Mouse (Mus musculus): ENCODE measurements around the gene 6030445D17Rik.

The 6030445D17Rik gene

DNA sequence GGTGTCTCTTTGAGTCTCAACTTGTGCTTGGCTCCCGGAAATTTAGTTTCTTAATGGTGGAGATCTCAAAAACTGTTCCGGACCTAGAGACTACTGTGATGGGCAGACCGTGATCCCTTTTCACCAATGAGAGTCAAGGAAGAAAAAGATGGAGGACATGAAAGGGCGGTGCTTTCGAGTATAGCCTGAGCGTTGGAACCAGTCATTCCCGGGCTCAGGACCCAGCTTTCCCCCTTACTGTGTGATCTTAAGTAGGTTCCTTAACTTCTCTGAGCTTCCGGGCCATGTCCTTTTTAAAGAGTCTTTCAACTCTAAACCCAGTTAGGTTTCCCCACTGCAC is 759 bp downstream of the 6030445D17Rik start:
- TF ChIP-seq POU5F1 (IDR thresholded peaks at IDR 0.05; ENCODE audit: borderline replicate concordance, low read length) (no peak), NANOG (IDR thresholded peaks at IDR 0.05; ENCODE audit: borderline replicate concordance, low read length) (no peak), CTCF (conservative IDR thresholded peaks at IDR 0.05; ENCODE audit: low read length) (no peak)

DNA sequence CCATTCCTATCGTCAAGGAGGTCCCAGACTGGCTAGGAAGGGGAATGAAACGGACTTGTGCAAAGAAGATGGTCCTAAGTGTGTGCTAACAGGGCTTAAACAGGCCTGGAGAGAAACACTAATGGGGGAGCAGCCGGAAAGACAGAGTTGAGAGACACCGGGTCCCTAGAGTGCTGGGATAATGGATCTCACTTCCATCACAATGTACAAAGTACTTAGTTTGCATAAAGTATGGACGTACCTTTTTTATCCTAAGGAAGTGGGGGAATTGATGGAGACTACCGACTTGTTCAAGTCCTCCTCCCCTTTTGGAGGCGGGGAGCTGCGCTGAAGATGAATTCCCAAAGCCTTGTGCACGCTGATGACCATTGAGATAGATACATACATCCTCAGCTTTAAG is 1.4 kb downstream of the 6030445D17Rik start:
- Histone ChIP-seq H3K4me1 (replicated peaks; ENCODE audit: low read depth, low read length) (peaks cover 79% of the 10 kb centered on the region), H3K9me3 (ENCODE audit: low read length) (no peaks in the 10 kb centered on the region), H3K4me3 (replicated peaks; ENCODE audit: low read length) (peak overlapping the region; percentile 87), H3K36me3 (ENCODE audit: insufficient read depth, low read length) (peaks cover 8% of the 10 kb centered on the region; the same call in 1 of the 2 replicates), H3K27me3 (ENCODE audit: insufficient read depth, low read length) (no peaks in the 10 kb centered on the region)
- no peak for TF ChIP-seq NANOG (IDR thresholded peaks at IDR 0.05; ENCODE audit: borderline replicate concordance, low read length)
- peak; percentile 19; the same call in 1 of the 2 replicates for TF ChIP-seq POU5F1 (IDR thresholded peaks at IDR 0.05; ENCODE audit: borderline replicate concordance, low read length)

More for the DNA sequence above, 759 bp downstream of the 6030445D17Rik start:
- H3K9me3 ChIP-seq (ENCODE audit: low read length), result no peaks in the 10 kb centered on the region
- H3K4me3 ChIP-seq (replicated peaks; ENCODE audit: low read length), result peak overlapping the region; percentile 87
- peaks cover 79% of the 10 kb centered on the region for H3K4me1 ChIP-seq (replicated peaks; ENCODE audit: low read depth, low read length)
- peaks cover 8% of the 10 kb centered on the region; the same call in 1 of the 2 replicates for H3K36me3 ChIP-seq (ENCODE audit: insufficient read depth, low read length)
- H3K27me3 ChIP-seq (ENCODE audit: insufficient read depth, low read length), result no peaks in the 10 kb centered on the region

DNA sequence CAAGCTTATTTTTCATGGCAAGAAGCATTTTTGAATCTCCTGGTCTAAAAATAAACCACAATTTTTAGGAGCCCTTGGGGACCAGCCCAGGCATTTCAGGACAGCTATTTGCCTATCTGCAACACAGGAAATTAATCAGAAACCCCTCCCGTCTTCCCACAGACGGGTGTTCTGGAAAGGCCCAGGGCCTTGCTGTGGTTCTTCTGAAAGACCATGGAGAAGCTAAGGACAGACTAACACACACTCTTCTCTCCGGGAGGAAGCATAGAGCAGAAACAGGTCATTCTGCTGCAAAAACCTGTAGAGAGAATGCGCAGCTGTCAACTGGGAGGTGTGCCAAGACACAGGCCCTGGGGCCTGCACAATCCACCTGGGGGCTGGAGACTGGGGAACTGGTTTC is 4.2 kb downstream of the 6030445D17Rik start:
- no peak for TF ChIP-seq NANOG (IDR thresholded peaks at IDR 0.05; ENCODE audit: borderline replicate concordance, low read length)
- TF ChIP-seq CTCF (conservative IDR thresholded peaks at IDR 0.05; ENCODE audit: low read length), result no peak
- no peak for TF ChIP-seq POU5F1 (IDR thresholded peaks at IDR 0.05; ENCODE audit: borderline replicate concordance, low read length)
- Histone ChIP-seq H3K36me3 (ENCODE audit: insufficient read depth, low read length) (peaks cover 8% of the 10 kb centered on the region; the same call in 1 of the 2 replicates), H3K4me3 (replicated peaks; ENCODE audit: low read length) (no peak overlapping the region), H3K27me3 (ENCODE audit: insufficient read depth, low read length) (no peaks in the 10 kb centered on the region), H3K9me3 (ENCODE audit: low read length) (no peaks in the 10 kb centered on the region), H3K4me1 (replicated peaks; ENCODE audit: low read depth, low read length) (peaks cover 70% of the 10 kb centered on the region)

DNA sequence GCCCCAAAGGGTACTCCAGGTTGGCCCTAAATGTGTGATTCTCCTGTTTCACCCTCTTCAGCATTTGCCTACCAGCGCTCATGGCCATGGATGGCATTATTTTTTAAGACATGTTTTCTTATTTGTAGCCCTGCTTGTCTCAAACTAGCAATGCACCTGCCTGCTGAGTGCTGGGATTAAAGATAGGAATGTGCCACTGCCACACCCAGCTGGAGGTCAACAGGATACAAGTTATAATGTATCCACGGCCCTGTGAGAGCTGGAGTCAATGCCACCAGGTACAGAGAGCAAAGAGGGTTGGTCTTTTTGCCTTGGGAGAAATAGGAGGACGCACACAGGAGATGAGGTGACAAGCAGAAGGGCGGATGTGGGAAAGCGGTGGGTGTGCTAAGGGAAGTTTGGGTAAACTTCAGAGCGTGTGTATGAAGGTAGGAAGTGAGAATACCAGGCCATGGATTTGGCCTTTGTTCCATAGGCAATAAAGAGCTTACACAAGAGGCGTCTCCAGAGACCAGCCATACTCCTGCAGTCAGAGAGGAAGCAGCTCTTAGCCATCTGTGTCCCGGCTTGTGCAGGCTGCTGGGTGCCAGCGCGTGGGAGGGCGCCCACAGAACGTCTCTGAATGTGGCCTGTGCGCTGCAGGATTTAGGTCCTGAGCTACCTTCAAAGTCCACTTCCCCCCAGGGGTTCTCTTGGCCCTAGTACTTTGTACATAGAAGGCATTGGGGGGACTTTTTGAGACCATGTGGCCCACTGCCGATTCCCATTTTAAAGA is 6.7 kb downstream of the 6030445D17Rik start:
- peaks cover 71% of the 10 kb centered on the region for H3K4me1 ChIP-seq (replicated peaks; ENCODE audit: low read depth, low read length)
- peak overlapping the region; percentile 92 for H3K4me3 ChIP-seq (replicated peaks; ENCODE audit: low read length)
- H3K36me3 ChIP-seq (ENCODE audit: insufficient read depth, low read length), result peaks cover 8% of the 10 kb centered on the region; the same call in 1 of the 2 replicates
- H3K27me3 ChIP-seq (ENCODE audit: insufficient read depth, low read length), result no peaks in the 10 kb centered on the region
- H3K9me3 ChIP-seq (ENCODE audit: low read length), result no peaks in the 10 kb centered on the region
- TF ChIP-seq NANOG (IDR thresholded peaks at IDR 0.05; ENCODE audit: borderline replicate concordance, low read length), result no peak
- no peak for TF ChIP-seq POU5F1 (IDR thresholded peaks at IDR 0.05; ENCODE audit: borderline replicate concordance, low read length)
- no peak for TF ChIP-seq CTCF (conservative IDR thresholded peaks at IDR 0.05; ENCODE audit: low read length)

DNA sequence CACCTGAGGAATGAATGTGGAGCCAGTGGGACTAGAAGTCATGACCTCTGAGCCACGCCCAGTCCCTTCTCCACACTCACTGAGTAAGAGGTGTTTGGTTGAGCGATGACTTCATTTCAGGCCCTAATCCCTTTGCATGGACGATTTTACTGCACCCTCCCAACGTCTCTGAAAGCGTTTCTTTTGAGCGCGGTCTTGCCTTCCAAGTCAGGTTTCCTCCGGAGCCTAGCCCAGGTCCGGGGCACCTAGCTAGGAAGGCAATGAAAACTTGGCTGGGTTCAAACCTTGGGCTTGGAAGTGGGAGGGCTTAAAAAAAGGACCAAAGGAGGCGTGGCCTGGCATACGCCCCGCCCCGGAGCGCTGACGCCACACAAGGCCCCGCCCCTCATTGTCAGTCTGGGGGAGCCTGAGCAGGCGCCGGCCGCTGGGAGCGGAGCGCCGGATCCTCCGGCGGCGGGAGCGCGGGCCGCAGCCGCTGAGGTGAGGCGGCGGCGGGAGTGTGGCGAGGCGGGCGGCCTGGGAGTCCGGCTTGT is 7.4 kb downstream of the 6030445D17Rik start, which contains the start of gene Luzp1:
Gene Luzp1, plus strand, starts transcription at position 391 of the 533 bp plus-strand sequence.
- peak within 1 kb of the TSS; percentile 92 for H3K4me3 ChIP-seq (replicated peaks; ENCODE audit: low read length)

DNA sequence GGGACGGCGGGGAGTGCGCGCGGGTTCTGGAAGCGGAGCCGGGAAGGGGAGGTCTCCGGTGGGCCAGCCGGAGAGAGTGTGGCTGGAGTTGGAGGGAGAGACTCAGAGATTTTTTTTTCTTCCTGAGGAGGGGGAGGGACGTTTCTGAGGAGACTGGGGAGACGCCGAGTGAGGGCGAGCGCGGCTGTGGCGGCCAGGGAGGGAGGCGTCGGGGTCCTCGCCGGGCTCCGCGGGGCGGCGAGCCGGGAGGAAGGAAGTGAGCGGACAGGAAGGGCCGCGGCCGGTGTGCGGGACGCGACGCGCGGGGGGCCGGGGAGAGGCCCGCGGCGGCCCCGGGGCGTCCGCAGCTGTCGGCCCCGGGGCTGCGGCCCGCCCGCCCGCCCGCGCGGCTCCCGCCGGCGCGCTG is 7.9 kb downstream of the 6030445D17Rik start:
- H3K36me3 ChIP-seq (ENCODE audit: insufficient read depth, low read length), result peaks cover 8% of the 10 kb centered on the region; the same call in 1 of the 2 replicates
- no peaks in the 10 kb centered on the region for H3K9me3 ChIP-seq (ENCODE audit: low read length)
- H3K27me3 ChIP-seq (ENCODE audit: insufficient read depth, low read length), result no peaks in the 10 kb centered on the region
- H3K4me1 ChIP-seq (replicated peaks; ENCODE audit: low read depth, low read length), result peaks cover 71% of the 10 kb centered on the region
- peak overlapping the region; percentile 92 for H3K4me3 ChIP-seq (replicated peaks; ENCODE audit: low read length)
- TF ChIP-seq CTCF (conservative IDR thresholded peaks at IDR 0.05; ENCODE audit: low read length), result no peak
- TF ChIP-seq NANOG (IDR thresholded peaks at IDR 0.05; ENCODE audit: borderline replicate concordance, low read length), result no peak
- no peak for TF ChIP-seq POU5F1 (IDR thresholded peaks at IDR 0.05; ENCODE audit: borderline replicate concordance, low read length)

More for the DNA sequence above, 7.4 kb downstream of the 6030445D17Rik start, which contains the start of gene Luzp1:
- H3K36me3 ChIP-seq (ENCODE audit: insufficient read depth, low read length), result peaks cover 8% of the 10 kb centered on the region; the same call in 1 of the 2 replicates
- no peaks in the 10 kb centered on the region for H3K9me3 ChIP-seq (ENCODE audit: low read length)
- H3K4me1 ChIP-seq (replicated peaks; ENCODE audit: low read depth, low read length), result peaks cover 71% of the 10 kb centered on the region
- TF ChIP-seq POU5F1 (IDR thresholded peaks at IDR 0.05; ENCODE audit: borderline replicate concordance, low read length) (no peak), NANOG (IDR thresholded peaks at IDR 0.05; ENCODE audit: borderline replicate concordance, low read length) (no peak), CTCF (conservative IDR thresholded peaks at IDR 0.05; ENCODE audit: low read length) (no peak)
- H3K27me3 ChIP-seq (ENCODE audit: insufficient read depth, low read length), result no peaks in the 10 kb centered on the region

DNA sequence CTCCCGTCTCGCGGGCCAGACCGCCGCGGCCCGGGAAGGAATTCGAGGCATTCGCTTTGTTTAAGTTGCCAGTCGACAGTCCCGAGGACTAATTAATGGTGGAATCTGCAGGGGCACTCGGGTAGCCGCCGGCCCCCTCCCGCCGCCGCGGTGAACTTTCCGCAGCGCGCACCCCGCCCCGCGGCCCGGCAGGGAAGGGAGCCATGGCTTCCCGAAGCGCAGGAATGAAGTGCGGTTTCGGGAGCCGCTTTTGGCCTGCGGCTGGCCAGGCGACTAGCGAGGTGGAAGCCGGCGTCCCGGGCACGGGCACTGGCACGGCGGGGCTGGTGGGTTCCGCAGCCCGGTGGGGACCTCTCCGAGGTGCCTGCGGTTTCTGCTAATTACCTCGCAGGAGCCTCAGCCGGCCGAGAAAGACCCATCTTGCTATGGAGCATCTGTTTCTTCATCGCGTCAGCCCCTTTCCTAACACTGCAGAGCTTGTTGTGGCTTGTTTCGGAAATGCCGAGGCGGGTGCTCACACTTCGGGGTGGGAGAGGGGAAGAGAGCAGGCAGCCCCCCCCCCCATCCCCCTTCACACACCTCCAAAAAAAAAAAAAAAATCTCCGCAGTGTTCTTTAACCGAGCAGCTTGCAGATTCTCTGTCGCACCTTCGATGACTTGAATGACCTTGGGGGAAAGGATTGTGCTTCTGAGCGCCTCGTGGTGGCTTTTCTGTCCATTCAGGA is 8.5 kb downstream of the 6030445D17Rik start:
- Histone ChIP-seq H3K4me3 (replicated peaks; ENCODE audit: low read length) (peak overlapping the region; percentile 92), H3K36me3 (ENCODE audit: insufficient read depth, low read length) (peaks cover 11% of the 10 kb centered on the region), H3K4me1 (replicated peaks; ENCODE audit: low read depth, low read length) (peaks cover 70% of the 10 kb centered on the region), H3K9me3 (ENCODE audit: low read length) (no peaks in the 10 kb centered on the region), H3K27me3 (ENCODE audit: insufficient read depth, low read length) (no peaks in the 10 kb centered on the region)
- TF ChIP-seq CTCF (conservative IDR thresholded peaks at IDR 0.05; ENCODE audit: low read length) (no peak), POU5F1 (IDR thresholded peaks at IDR 0.05; ENCODE audit: borderline replicate concordance, low read length) (no peak), NANOG (IDR thresholded peaks at IDR 0.05; ENCODE audit: borderline replicate concordance, low read length) (no peak)

DNA sequence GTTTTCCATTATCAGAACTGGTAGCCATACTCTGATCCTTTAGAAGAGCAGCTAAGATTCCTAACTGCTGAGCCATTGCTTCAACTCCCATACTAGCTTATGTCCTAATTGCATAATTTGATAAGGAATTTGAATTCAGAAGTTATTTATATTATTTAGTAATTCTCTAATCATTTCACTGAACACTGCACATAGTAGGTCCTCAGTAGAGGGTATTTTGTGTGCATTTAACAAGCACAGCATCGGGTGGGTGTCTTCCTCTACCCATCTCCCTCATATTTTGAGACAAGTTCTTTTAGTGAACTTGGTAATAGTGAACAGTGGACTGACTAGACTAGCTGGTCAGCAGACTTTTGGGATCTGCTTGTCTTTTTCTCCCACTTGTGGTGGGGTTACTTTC is 14.6 kb downstream of the 6030445D17Rik start:
- peaks cover 15% of the 10 kb centered on the region for H3K36me3 ChIP-seq (ENCODE audit: insufficient read depth, low read length)
- TF ChIP-seq NANOG (IDR thresholded peaks at IDR 0.05; ENCODE audit: borderline replicate concordance, low read length), result no peak
- TF ChIP-seq POU5F1 (IDR thresholded peaks at IDR 0.05; ENCODE audit: borderline replicate concordance, low read length), result no peak
- TF ChIP-seq CTCF (conservative IDR thresholded peaks at IDR 0.05; ENCODE audit: low read length), result no peak
- peaks cover 54% of the 10 kb centered on the region for H3K4me1 ChIP-seq (replicated peaks; ENCODE audit: low read depth, low read length)
- no peaks in the 10 kb centered on the region for H3K9me3 ChIP-seq (ENCODE audit: low read length)
- H3K27me3 ChIP-seq (ENCODE audit: insufficient read depth, low read length), result no peaks in the 10 kb centered on the region
- H3K4me3 ChIP-seq (replicated peaks; ENCODE audit: low read length), result no peak overlapping the region

Data from E14TG2a.4 (cell line).